Mouse (Mus musculus): ENCODE results near the gene Myo1h.
A peak's percentile ranks its signal among the peaks of the same experiment; 100 is the strongest.

Gene Myo1h

GRCm38 (mm10) chr5:114296693-114297631 lies 8.0 kb downstream of the Myo1h start:
- no peak for DNase-seq

DNA sequence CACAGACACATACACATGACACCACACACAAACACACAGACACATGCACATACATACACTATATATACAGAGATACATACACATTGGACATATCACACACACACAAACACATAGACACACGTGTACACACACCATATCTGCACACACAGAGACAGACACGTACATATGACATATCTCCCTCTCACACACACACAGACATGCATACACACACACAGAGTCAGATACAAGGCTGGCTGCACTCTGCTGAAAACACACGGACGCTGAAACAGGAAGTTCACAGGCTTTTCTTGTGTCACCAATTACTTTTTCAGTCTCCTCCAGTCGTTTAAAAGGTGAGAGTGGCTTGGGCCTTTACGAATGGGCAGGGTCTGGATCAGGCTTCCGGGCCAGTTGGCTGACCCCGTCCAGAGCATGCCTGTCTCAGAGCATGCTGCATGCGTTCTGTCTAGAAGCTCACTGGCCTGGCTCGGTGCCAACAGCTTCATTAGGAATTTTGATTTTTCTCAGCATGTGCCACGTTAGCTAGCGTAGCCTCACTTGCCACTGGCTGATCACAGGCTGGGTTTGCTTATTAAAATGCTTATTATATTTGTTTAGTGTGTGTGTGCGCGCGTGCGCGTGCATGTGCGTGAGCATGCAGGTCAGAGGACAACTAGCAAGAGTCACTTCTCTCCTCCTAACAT lies 9.4 kb downstream of the Myo1h start:
- DNase-seq, result no peak

- DNase-seq, result no peak
These were observed 10.3 kb downstream of the Myo1h start for GRCm38 (mm10) chr5:114299156-114299855.

DNA sequence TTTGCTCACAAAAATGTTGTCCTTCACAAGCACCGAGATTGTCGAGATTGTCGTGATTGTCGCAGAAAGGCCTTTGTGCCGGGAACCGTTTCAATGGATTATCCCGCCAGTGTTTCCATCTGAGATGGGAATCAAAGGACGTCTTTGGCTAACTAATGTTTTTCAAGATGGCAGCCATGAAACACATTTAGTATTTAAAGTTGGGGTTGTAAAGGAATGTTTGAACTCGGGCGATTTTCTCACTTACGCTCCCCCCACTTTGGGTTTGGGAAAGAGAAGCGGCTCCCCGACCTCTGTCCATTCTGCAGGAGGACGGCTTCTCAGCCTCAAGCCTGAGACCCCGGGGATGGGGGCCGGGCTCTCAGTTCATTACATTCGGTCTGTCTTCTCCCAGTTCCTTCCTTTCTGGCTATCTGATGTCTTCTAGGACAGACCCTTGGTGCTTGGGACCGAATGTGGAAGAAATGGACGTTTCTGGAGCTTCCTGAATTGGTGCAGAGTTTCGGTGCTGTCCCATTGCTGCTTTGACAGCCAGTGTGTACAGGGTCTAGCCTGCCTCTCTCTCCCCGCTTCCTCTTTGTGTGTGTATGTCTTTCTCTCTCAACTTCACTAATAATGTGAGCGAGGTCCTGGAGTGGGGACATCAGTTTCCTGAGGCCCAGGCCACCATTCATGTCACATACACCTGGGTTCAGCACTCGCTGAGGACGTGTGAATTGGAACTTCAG lies 11.1 kb downstream of the Myo1h start:
- DNase-seq, result no peak

GRCm38 (mm10) chr5:114303166-114303565 lies 14.2 kb downstream of the Myo1h start:
- DNase-seq, result no peak

- no peak for DNase-seq
These were observed 17.5 kb downstream of the Myo1h start for GRCm38 (mm10) chr5:114306496-114306895.

DNA sequence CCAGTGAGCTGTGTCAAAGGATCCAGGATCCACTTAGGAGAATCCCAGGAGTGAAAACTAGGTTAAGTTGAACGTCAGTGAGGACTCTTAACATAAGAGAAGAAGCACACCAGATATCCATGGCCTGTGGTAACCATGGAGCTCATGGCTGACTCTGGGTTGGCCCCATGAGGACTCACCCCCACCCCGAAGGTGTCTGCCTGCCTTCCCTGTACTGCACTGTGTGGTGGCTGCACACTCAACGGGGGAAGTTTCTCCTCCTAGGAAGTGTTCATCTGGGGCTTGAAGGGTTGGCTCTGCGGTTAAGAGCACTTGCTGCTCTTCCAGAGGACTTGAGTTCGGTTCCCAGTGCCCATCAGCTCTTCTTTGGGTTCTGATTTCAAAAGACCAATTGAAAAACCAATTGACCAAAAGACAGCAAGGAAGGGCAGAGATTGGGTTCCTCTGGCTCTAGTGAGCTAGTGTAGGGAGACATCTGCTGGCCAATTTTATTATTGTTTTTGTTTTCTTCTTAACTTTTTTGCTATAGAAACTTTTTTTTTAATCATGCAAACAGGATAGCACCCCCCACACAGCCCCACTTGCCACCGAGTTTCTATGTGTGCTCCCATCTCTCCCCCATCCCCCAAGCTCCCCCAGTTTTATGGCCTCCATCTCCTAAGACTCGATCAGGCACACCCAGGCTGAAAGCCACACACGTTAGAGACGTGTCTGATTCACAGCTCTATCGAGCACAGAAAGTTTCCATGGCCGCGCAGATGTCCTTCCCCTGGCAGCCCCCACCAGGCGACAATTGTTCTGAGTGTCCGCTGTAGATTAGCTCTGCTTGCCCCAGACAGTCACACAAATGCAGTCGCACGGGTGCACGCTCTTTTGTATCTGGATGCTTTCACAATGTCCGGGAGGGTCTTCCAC lies 20.1 kb downstream of the Myo1h start:
- DNase-seq, result no peak

GRCm38 (mm10) chr5:114309680-114310036 lies 20.7 kb downstream of the Myo1h start:
- no peak for DNase-seq

DNA sequence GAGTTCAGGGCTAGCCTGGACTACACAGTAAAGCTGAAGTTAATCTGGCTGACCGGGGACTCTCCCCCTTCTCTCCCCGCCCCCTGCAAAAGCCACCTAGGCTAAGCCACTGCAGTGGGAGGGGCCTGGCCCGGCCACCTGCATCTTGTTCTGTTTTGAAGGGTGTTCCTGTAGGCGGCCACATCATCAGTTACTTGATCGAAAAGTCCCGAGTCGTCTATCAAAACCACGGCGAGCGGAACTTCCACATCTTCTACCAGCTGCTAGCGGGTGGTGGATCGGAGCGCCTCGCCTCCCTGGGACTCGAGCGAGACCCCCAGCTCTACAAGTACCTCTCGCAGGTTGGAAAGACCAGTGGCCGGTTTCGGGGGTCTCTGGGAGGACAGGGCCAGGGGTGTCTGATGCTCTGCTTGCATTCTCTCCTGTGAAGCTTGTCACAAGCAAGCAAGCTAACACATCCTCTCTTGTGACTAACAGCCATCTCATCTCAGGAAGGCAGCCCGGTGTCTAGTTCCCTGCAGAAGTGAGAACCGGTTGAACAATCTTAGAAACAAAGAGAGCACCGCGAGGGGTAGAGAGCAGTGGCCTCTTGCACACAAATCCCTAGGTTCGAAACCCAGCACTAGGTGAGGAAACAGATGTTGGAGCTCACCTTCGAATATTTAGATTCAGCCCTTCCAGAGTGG lies 34.3 kb downstream of the Myo1h start:
- no peak for DNase-seq

- peak; percentile 61 for DNase-seq
These were observed 35.0 kb downstream of the Myo1h start for GRCm38 (mm10) chr5:114323791-114324507.

- no peak for DNase-seq
These were observed 54.0 kb downstream of the Myo1h start for GRCm38 (mm10) chr5:114342996-114343395.

DNA sequence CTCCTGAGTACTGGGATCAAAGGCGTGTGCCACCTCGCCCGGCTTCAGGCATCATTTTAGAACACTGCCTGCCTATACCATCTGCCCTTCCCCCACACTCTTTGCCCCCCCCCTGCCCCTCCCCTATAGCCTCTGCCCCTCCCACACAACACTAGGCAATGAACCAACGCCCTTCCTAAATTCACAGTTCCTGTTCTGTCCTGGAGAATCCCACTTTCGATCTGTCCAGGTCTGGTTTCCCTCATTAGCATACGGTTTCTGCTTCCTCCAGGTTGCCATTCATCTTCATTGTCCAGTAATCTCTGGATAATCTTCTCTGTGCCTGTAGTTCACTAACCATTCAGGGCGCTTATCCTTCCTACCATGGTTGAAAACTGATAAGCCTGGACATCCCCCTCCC lies 54.6 kb downstream of the Myo1h start:
- no peak for DNase-seq

GRCm38 (mm10) chr5:114345538-114345937 lies 56.6 kb downstream of the Myo1h start:
- DNase-seq, result no peak

- DNase-seq, result no peak
These were observed 58.0 kb downstream of the Myo1h start for GRCm38 (mm10) chr5:114347005-114347404.

- no peak for DNase-seq
These were observed 62.5 kb downstream of the Myo1h start for GRCm38 (mm10) chr5:114351490-114351889.

DNA sequence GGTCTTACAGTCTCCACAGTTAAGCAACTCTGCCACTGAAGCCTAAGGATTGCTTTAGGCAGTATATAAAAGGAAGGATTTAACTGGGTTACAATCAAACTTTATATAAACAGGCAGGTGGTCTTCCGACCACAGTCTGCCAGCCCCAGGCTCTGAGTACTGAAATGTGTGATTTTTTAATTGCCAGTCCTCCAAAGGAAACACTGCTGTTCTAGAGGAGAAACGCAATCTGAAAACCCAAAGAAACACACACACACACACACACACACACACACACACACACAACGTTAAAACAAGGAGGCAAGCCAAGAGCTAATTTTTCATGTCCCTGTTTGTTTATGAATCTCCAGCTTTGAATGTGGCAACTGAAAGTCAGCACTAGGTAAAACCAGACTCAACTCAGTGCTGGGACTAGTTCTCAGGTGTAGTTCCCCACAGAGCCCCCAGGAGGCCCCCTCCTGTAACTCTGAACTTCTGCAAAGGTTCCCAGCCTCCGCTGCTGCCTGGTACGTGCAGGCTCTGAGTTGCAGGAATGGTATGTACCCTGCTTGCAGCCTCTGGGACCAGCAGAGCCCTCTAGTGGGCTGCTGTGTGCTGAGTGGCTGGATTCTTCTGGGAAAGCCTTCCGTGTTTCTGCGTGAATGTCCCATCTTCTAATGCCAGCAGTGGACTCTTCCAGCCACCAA lies 67.4 kb downstream of the Myo1h start:
- peak; percentile 68 for DNase-seq

- peak; percentile 32 for DNase-seq
These were observed 68.2 kb downstream of the Myo1h start for GRCm38 (mm10) chr5:114356936-114357751.

GRCm38 (mm10) chr5:114358833-114359232 lies 69.9 kb downstream of the Myo1h start:
- peak; percentile 29 for DNase-seq

DNA sequence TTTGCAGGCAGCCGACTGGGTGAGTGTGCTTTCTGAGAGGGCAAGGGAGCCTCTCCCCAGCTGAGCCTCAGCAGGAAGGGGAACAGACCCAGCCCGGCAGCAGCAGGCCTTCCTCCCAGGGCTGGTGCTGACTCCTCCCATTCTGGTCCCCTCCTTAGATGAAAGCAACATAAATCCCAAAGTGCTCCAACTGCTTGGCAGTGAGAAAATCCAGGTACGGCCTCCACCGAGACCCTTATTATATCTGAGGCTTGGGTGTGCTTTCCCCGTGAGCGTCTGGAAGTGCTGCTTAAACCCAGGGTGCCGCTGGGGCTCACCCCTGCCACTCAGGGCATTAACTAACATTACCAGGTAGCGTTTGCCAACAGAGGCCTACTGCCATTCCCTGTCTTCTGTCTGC lies 70.6 kb downstream of the Myo1h start:
- DNase-seq, result no peak
